Mouse (Mus musculus) left cerebral cortex, adult 11 months (tissue): ENCODE results near the gene Vmn1r49.
"Not testable (repeated sequence)": the region's sequence is repeated elsewhere in the genome, so short reads cannot be mapped to it uniquely, and the experiment has no call there.

Experiments used
- DNase-seq: peaks from one replicate; pipeline ENCODE4 v3.0.0; 2022; ENCODE audit warnings: low spot score

Vmn1r49 gene

DNA sequence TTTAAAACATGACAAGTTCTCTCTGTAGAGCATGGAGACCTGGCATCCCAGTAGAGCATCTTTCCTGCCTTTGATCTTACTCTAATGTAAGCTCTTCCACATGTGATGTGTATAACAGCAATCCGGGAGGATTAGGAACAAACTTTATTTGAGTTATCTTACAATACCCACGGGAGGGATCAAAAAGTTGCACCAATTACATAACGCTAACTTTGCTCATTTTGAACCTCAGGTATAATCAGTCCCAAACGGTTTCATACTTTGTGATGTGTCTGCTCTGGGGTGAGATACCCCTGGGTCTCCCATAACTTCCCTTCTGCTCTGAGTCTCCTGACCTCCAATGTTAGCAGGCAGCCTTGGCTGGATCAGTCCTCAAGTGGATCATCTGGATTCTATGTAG lies at the start of gene Vmn1r49:
Gene Vmn1r49 (minus strand): TSS at position 101 of the 400 bp plus-strand sequence.
- DNase-seq, result no peak

DNA sequence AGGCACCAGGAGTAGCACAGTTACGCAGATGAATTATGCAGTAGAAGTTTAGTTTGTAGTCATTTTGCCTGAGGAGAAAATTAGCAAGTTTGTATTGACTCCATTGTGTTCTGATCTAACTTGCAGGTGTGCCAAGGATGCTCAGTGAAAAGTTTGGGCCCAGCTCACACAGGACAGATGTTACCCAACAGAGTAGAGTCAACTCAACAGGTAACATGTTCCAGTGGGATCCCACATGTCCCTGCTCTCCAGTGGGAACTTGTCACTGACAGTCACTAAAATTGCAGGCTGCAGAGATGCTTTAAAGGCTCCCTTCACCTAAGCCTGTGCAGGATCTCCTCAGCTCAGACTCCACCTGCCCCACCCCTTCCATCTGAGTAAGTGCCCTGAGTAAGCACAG lies 44.0 kb upstream of the Vmn1r49 start, which contains the start of gene Vmn1r51:
Gene Vmn1r51 (plus strand): TSS at position 301 of the 400 bp plus-strand sequence.
- not testable (repeated sequence) for DNase-seq

DNA sequence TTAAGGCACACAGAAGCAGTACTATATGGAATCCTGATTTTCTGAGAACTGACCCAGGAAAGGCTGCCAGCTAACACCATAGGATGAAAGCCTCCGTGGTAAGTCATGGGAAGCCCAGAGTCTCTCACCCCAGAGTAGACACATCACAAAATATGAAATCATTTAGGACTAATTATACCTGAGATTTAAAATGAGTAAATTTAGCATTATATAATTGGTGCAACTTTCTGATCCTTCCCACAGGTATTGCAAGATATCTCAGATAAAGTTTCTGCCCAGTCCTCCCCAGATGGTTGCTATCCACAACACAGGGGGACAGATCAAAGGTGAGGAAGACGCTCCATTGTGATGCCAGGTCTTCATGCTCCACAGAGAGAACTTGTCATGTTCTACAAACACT lies 22.8 kb upstream of the Vmn1r49 start, which contains the start of gene Vmn1r50:
Gene Vmn1r50 (plus strand): TSS at position 301 of the 400 bp plus-strand sequence.
- no peak for DNase-seq

GRCm38 (mm10) chr6:90100566-90100965 lies 22.3 kb upstream of the Vmn1r49 start:
- DNase-seq, result no peak

DNA sequence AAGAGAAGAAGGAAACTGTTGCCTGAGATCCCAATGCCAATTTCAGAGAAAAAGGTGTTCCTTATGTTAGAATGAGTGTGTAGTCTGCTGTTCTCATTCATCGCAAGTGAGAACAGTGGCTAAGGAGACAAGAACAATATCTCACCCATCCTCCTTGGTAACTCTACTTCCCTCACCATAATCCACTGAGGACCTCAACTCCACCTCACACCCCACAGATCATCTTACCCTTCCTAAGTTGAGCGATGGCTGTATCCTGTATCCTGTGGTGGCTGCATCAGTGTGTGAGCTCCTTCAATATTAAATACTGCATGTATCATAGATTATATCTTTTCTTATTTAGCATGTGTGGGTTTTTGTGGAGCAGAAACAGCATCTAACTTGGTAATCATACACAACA lies 41.6 kb downstream of the Vmn1r49 start, which contains the start of gene Vmn1r48:
Gene Vmn1r48 (minus strand): TSS at position 101 of the 400 bp plus-strand sequence.
- not testable (repeated sequence) for DNase-seq
